Mouse (Mus musculus) heart, adult 2 months (tissue): ENCODE results near the gene Inpp5e. TPM values are rescaled to one million over a fixed set of nuclear protein-coding genes. Genes with fewer than 3 reads are reported as not detected.

Experiments used
- DNase-seq, 2 experiments: peaks; one replicate each; pipeline ENCODE4 v3.0.0; 2021
- H3K27ac ChIP-seq: fragments of 200-600 bp; 2 replicates; pipeline ENCODE4 v1.8.1; 2022
- H3K27me3 ChIP-seq: fragments of 200-500 bp; 2 replicates; pipeline ENCODE4 v1.6.1; 2012; ENCODE audit warnings: mild to moderate bottlenecking, low read length, inconsistent platforms, mixed read lengths; ENCODE audit not compliant: control insufficient read depth, insufficient read depth
- H3K36me3 ChIP-seq: fragments of 200-500 bp; 2 replicates; pipeline ENCODE4 v1.6.1; 2012; ENCODE audit warnings: low read length, inconsistent platforms; ENCODE audit not compliant: control insufficient read depth, insufficient read depth
- H3K4me1 ChIP-seq: fragments of 200-500 bp; 2 replicates; pipeline ENCODE4 v1.6.1; 2011; ENCODE audit warnings: low read length; ENCODE audit not compliant: control insufficient read depth, insufficient read depth
- H3K4me3 ChIP-seq: fragments of 200-600 bp; 2 replicates; pipeline ENCODE4 v1.8.1; 2022
- H3K79me2 ChIP-seq: fragments of 200-500 bp; replicated peaks from 2 replicates; pipeline ENCODE4 v1.6.1; 2012; ENCODE audit warnings: mild to moderate bottlenecking, inconsistent platforms, low read length, moderate library complexity, mixed read lengths; ENCODE audit not compliant: control insufficient read depth, insufficient read depth
- H3K9ac ChIP-seq: fragments of 200-500 bp; 2 replicates; pipeline ENCODE4 v1.6.1; 2012; ENCODE audit warnings: low read depth, mild to moderate bottlenecking, control low read depth, inconsistent platforms, low read length, mixed read lengths
- CTCF ChIP-seq: fragments of 200-600 bp; IDR thresholded peaks from 2 replicates; pipeline ENCODE4 v1.8.1; 2022; ENCODE audit warnings: antibody characterized with exemption, mild to moderate bottlenecking, moderate library complexity
- EP300 ChIP-seq: fragments of 200-500 bp; IDR thresholded peaks from 2 replicates; pipeline ENCODE4 v1.6.1; 2011; ENCODE audit warnings: low read depth, low read length, control low read depth; ENCODE audit not compliant: insufficient read depth
- POLR2A ChIP-seq: fragments of 200-500 bp; IDR thresholded peaks from 2 replicates; pipeline ENCODE4 v1.6.1; 2011; ENCODE audit warnings: mild to moderate bottlenecking, low read depth, low read length, control low read depth; ENCODE audit not compliant: insufficient read depth
- WGBS: fragments of 180-500 bp; shearing (Covaris S2); methylation state at CpG from one replicate; pipeline ENCODE4 v1.1.7; 2018; 5-methylcytosine and 5-hydroxymethylcytosine counted together
- intact Hi-C: fragments of 180-260 bp; cut with DNase I; formaldehyde crosslinking; loops from one replicate; pipeline ENCODE4 v1.15.1; 2025
- polyA plus RNA-seq: library from polyadenylated mRNA; depleted of rRNA; stranded (reverse); fragments of >200 nt; gene quantifications from 2 replicates; pipeline ENCODE4 v1.2.3, GENCODE M21; 2012; rRNA removed
- total RNA-seq, 2 experiments: library from RNA; stranded (reverse); gene quantifications; 2 replicates each; pipeline ENCODE4 v1.2.3; 2021

The Inpp5e gene
- total and polyA plus RNA-seq, 3 experiments, result 15.8 to 22.1 (median 16.3) TPM

DNA sequence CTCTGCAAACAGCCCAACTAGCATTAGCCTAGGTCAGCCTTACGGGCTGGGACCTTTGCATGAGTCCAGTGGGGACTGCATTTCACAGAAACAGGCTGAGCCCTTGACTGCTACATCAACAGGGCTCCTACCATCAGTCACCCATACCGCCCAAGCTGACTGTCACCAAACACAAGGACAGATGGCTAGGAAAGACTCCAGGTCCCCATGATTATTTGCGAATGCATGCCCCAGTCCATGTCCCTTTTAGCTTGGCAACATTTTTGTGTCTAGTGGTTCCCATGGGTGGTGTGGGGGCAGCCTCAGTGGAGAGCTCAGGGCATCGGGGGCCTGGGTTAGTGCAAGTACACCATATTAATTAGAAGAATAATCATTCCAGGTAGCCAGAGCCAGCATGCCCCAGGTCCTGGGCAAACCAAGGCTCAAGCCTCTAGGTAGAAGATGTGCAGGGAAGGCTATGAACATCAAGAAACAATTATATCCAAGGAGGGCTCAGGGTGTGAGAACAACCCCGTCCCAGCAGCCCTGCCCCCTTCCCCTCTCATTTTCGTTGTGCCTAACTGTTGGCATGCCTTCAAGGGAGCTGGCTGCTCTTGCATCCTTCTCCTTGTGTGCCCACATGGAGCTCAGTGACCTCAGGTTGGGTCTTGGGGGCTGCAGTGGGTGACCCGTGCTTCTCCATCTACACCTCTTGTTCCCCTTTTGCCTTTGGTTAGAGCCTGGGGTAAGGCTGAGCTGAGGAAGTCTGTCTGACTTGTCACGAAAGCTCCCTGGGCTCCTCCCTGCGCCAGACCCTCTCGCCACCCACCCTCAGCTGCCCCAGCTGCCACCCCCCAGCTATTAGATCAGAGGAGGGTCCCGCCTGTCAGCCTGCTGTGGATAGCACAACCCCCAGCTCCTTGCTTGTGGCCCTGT, 55.7 kb downstream of the Inpp5e start:
- peaks cover 3% of the 10 kb centered on the region; the same call in 1 of the 2 replicates for H3K79me2 ChIP-seq
- no peak for TF ChIP-seq EP300
- no peak for TF ChIP-seq POLR2A
- TF ChIP-seq CTCF, result no peak
- peaks cover 8% of the 10 kb centered on the region for H3K4me1 ChIP-seq
- intact Hi-C loops, result loop anchor here (2.0 to 5.0 kb wide), 3 partner anchors 34 to 55 kb away; partner anchors contain the start of genes Entr1, Gpsm1, Inpp5e and Pmpca
- no peak overlapping the region for H3K27ac ChIP-seq
- no peak overlapping the region for H3K4me3 ChIP-seq
- no peak overlapping the region for H3K9ac ChIP-seq
- no peak for DNase-seq
- WGBS, result 94% methylated on average over 11 of the region's 11 CpGs
- H3K36me3 ChIP-seq, result no peaks in the 10 kb centered on the region
- H3K27me3 ChIP-seq, result no peaks in the 10 kb centered on the region

DNA sequence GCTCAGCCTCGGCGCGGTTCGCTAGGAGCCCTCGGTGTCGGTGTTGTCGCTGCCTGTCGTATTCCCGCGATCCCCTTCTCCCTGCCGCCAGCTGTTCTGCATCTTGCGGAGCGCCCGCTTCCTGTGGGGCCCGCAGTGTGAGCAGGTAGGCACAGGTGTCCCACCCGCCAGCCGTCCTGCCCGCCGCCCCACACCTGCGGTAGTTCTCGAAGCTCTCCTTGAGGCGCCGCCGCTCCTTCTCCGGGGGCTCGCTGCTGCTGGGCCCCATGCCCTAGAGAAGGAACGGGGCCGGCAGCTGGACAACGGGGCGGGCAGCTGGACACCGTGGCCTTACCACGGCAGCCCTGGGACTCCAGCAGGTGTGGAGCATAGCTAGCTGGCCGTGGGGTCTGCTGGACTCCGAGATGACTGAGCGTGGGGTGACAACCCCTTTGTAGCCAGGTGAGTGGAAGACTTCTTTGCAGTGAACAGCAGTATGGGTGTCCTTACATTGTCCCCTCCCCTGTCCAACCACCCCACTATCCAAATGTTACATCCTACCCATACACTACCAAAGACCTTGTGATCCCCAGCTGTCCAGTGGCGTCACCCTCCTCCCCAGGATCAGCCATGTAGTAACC, 56.6 kb downstream of the Inpp5e start:
- Histone ChIP-seq H3K36me3 (no peaks in the 10 kb centered on the region), H3K9ac (peak overlapping the region; percentile 94), H3K4me1 (peaks cover 8% of the 10 kb centered on the region), H3K4me3 (peak overlapping the region; percentile 60), H3K27ac (peak overlapping the region; percentile 88), H3K79me2 (peaks cover 3% of the 10 kb centered on the region; the same call in 1 of the 2 replicates), H3K27me3 (no peaks in the 10 kb centered on the region)
- 5% methylated on average over 36 of the region's 36 CpGs for WGBS
- DNase-seq, result peak in 1 of 2 experiments; percentile 64
- intact Hi-C loops, result loop anchor here (1.0 to 5.0 kb wide), 5 partner anchors 27 to 56 kb away; partner anchors contain the start of genes Entr1, Gpsm1, Inpp5e and Pmpca
- TF ChIP-seq POLR2A, result no peak
- TF ChIP-seq CTCF, result peak; percentile 21; the same call in 1 of the 2 replicates

DNA sequence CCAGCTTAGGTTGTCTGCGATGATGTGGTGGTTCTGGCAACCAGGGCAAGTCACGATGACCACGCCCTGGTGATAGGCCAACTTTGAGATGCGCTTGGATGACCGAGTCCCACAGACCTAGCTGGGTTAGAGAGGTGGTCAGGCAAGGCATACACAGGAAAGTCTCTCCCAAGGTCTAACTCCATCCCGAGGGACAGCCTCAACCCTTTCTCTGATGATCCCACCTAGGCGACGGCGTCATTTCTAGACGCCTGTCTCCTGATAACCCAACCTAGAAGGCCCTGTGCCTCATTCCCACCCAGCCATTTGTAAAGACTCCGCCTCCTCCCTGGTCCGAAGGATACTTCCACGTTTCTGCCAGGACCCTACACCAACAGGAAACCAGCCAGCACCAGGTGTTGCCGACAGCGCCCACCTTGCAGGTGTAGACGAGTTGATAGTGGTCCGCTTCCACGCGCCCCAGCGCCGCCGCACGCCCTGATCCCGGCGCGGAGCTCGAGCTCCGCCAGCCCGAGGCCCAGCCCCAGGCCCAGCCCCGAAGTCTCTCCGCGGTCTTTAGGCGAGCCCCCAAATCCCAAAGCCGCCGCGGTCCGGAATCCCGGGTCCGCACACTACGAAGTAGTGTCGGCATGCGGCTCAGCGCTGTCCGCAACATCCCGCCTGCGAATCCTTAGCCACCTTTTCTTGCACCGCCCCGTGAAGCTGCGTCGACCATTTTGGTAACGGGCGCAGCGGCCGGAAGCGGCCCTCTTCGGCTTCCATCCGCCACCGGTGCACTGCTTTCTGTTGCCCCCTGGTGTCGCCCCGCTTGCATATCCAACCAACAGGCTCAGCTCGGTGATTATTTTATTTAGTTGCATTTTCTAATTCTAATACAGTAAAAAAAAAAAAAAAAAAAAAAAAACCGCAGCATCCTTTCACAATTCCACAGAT, 57.4 kb downstream of the Inpp5e start, which contains the start of gene Dnlz:
Gene Dnlz, minus strand, starts transcription at position 753 of the 933 bp plus-strand sequence.
- TF ChIP-seq CTCF (peak; percentile 86), POLR2A (peak; percentile 54; the same call in 1 of the 2 replicates), EP300 (peak; percentile 84; the same call in 1 of the 2 replicates)

DNA sequence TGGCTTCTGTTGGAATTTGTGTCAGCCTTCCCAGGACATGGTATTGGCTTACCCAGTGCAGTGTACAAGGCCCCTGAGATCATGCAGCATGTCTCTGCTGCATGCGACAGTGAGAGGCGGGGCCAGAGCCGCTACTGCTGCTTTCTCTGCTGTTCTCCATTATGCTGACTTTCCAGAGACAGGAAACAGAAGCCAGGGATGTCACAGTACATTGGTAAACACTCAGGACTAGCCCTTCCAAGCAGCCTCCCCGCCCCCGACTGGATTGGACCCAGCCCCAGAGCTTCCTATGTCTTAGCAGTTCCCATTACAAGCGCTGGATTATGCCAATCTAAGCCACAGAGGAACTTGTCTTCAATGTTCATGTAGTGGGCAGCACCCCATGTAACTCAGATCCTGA, 60.8 kb downstream of the Inpp5e start:
- intact Hi-C loops, result no loop called here
- peaks cover 8% of the 10 kb centered on the region for H3K4me1 ChIP-seq
- no peak overlapping the region for H3K9ac ChIP-seq
- 40% methylated on average over 6 of the region's 6 CpGs for WGBS
- H3K4me3 ChIP-seq, result no peak overlapping the region
- no peak for TF ChIP-seq EP300
- TF ChIP-seq CTCF, result no peak
- no peak for TF ChIP-seq POLR2A
- no peaks in the 10 kb centered on the region for H3K36me3 ChIP-seq
- DNase-seq, result no peak
- peaks cover 3% of the 10 kb centered on the region; the same call in 1 of the 2 replicates for H3K79me2 ChIP-seq
- no peaks in the 10 kb centered on the region for H3K27me3 ChIP-seq
- H3K27ac ChIP-seq, result no peak overlapping the region

More for the DNA sequence above, 57.4 kb downstream of the Inpp5e start, which contains the start of gene Dnlz:
- Histone ChIP-seq H3K27me3 (no peaks in the 10 kb centered on the region), H3K27ac (peak within 1 kb of the TSS; percentile 88), H3K9ac (peak within 1 kb of the TSS; percentile 94), H3K4me1 (peaks cover 8% of the 10 kb centered on the region), H3K36me3 (no peaks in the 10 kb centered on the region), H3K4me3 (peak within 1 kb of the TSS; percentile 60), H3K79me2 (peaks cover 3% of the 10 kb centered on the region; the same call in 1 of the 2 replicates)
- 1% methylated on average over 62 of the region's 62 CpGs for WGBS
- intact Hi-C loops, result loop anchor here (1.0 to 5.0 kb wide), 5 partner anchors 26 to 57 kb away; partner anchors contain the start of genes Entr1, Gpsm1, Inpp5e and Pmpca
- DNase-seq, result peak; percentile 94 to 97

Other genes with a start within 250 kb of the Inpp5e start
- not detected for gene Lhx3, start 200.9 kb downstream of the Inpp5e start, total RNA-seq
- not detected in 2 replicates for gene Lhx3, start 200.9 kb downstream of the Inpp5e start, polyA plus RNA-seq
- 10 to 100 TPM; 17.3 to 22.2 TPM for gene Qsox2, start 171.7 kb downstream of the Inpp5e start, total RNA-seq
- 11.1 and 18.1 TPM in 2 replicates for gene Qsox2, start 171.7 kb downstream of the Inpp5e start, polyA plus RNA-seq
- under 1 TPM; 0.09 to 0.13 TPM for gene Ccdc187, start 114.6 kb downstream of the Inpp5e start, total RNA-seq
- gene Ccdc187, start 114.6 kb downstream of the Inpp5e start, polyA plus RNA-seq, result 0.09 and 0.37 TPM in 2 replicates
- gene Gpsm1, start 93.7 kb downstream of the Inpp5e start, total RNA-seq, result 100 to 1,000 TPM; 169 to 249 TPM
- 301 and 369 TPM in 2 replicates for gene Gpsm1, start 93.7 kb downstream of the Inpp5e start, polyA plus RNA-seq
- 10 to 100 TPM; 23.2 to 25.9 TPM for gene Dnlz, start 57.1 kb downstream of the Inpp5e start, total RNA-seq
- 22.6 and 22.7 TPM in 2 replicates for gene Dnlz, start 57.1 kb downstream of the Inpp5e start, polyA plus RNA-seq
- gene Card9, start 48.3 kb downstream of the Inpp5e start, total RNA-seq, result 1 to 10 TPM; 1.0 to 1.2 TPM
- 2.3 and 4.1 TPM in 2 replicates for gene Card9, start 48.3 kb downstream of the Inpp5e start, polyA plus RNA-seq
- 1 to 10 TPM; 7.2 to 9.5 TPM for gene Snapc4, start 28.6 kb downstream of the Inpp5e start, total RNA-seq
- gene Snapc4, start 28.6 kb downstream of the Inpp5e start, polyA plus RNA-seq, result 20.4 and 24.3 TPM in 2 replicates
- 10 to 100 TPM; 40.5 to 46.9 TPM for gene Entr1, start 19.9 kb downstream of the Inpp5e start, total RNA-seq
- 59.7 and 85.6 TPM in 2 replicates for gene Entr1, start 19.9 kb downstream of the Inpp5e start, polyA plus RNA-seq
- 100 to 1,000 TPM; 139 to 160 TPM for gene Pmpca, start 19.9 kb downstream of the Inpp5e start, total RNA-seq
- gene Pmpca, start 19.9 kb downstream of the Inpp5e start, polyA plus RNA-seq, result 69.1 and 123 TPM in 2 replicates
- 10 to 100 TPM; 36.3 to 40.4 TPM for gene Sec16a, start 36.0 kb upstream of the Inpp5e start, total RNA-seq
- 37.5 and 50.1 TPM in 2 replicates for gene Sec16a, start 36.0 kb upstream of the Inpp5e start, polyA plus RNA-seq
- 10 to 100 TPM; 31.6 to 32.4 TPM for gene Notch1, start 107.5 kb upstream of the Inpp5e start, total RNA-seq
- gene Notch1, start 107.5 kb upstream of the Inpp5e start, polyA plus RNA-seq, result 22.0 and 23.2 TPM in 2 replicates
- gene Egfl7, start 170.8 kb upstream of the Inpp5e start, total RNA-seq, result 100 to 1,000 TPM; 102 to 111 TPM
- gene Egfl7, start 170.8 kb upstream of the Inpp5e start, polyA plus RNA-seq, result 499 and 610 TPM in 2 replicates
- gene Gm20532, start 177.4 kb upstream of the Inpp5e start, total RNA-seq, result not detected
- gene Gm20532, start 177.4 kb upstream of the Inpp5e start, polyA plus RNA-seq, result not detected in 2 replicates
- gene Agpat2, start 195.2 kb upstream of the Inpp5e start, total RNA-seq, result 10 to 100 TPM; 52.8 to 59.2 TPM
- 117 and 142 TPM in 2 replicates for gene Agpat2, start 195.2 kb upstream of the Inpp5e start, polyA plus RNA-seq
- 10 to 100 TPM; 20.0 to 21.1 TPM for gene Fam69b, start 219.3 kb upstream of the Inpp5e start, total RNA-seq
- gene Fam69b, start 219.3 kb upstream of the Inpp5e start, polyA plus RNA-seq, result 45.7 and 47.6 TPM in 2 replicates